Mouse (Mus musculus): ENCODE data around the gene Olfr818. TPM values are rescaled to one million over a fixed set of nuclear protein-coding genes. Genes with fewer than 3 reads are reported as not detected.
"Not testable (repeated sequence)": the region's sequence is repeated elsewhere in the genome, so short reads cannot be mapped to it uniquely, and the experiment has no call there.

Olfr818 gene
- polyA plus RNA-seq (2016; fragmentation: Nextera tagmentation; extraction: Ambion mirVana), result not detected in 2 replicates

- WGBS, result 95% methylated on average over 2 of the region's 2 CpGs
- Histone ChIP-seq H3K4me1 (replicated peaks) (no peaks in the 10 kb centered on the region), H3K27me3 (ENCODE audit: insufficient read depth, poor library complexity, severe bottlenecking) (no peaks in the 10 kb centered on the region), H3K36me3 (no peaks in the 10 kb centered on the region), H3K4me3 (no peak within 1 kb of the TSS), H3K9me3 (no peaks in the 10 kb centered on the region), H3K27ac (no peak within 1 kb of the TSS)
- DNase-seq (ENCODE audit: low spot score), result no peak
Measured at GRCm38 (mm10) chr10:129949000-129949399, at the start of gene Olfr818. TSS of gene Olfr818 (minus strand) at chr10:129949100.

GRCm38 (mm10) chr10:129984962-129985361 is 36.1 kb upstream of the Olfr818 start, which contains the start of gene Gm10310:
TSS of gene Gm10310 (minus strand) at chr10:129985062.
- H3K36me3 ChIP-seq; H3K9me3 ChIP-seq; H3K4me3 ChIP-seq; H3K4me1 ChIP-seq (replicated peaks); H3K27ac ChIP-seq; DNase-seq (ENCODE audit: low spot score); H3K27me3 ChIP-seq (ENCODE audit: insufficient read depth, poor library complexity, severe bottlenecking): not testable (repeated sequence)
- WGBS, result no CpG with 5 or more reads among the region's 1 CpGs

DNA sequence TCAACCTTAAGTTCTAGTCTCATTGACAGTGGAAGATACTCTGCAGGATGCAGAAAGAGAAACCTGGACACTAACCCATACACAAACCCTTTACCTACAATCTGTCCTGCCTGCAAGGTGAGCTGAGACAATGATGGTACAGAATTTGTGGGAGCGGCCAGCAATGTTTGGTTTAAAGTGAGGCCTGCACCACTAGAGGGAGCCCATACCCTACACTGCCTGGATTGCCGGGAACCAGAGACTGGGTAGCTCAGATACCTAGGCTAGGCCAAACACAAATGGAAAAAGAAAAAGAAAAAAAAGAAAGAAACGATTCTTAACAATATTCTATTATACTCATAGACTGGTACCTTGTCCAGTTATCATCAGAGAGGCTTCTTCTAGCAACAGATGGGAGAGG is 33.0 kb upstream of the Olfr818 start:
- not testable (repeated sequence) for DNase-seq (ENCODE audit: low spot score)

GRCm38 (mm10) chr10:129976040-129976439 is 27.1 kb upstream of the Olfr818 start, which contains the start of gene Olfr247:
TSS of gene Olfr247 (minus strand) at chr10:129976140.
- not testable (repeated sequence) for H3K4me1 ChIP-seq (replicated peaks); H3K27me3 ChIP-seq (ENCODE audit: insufficient read depth, poor library complexity, severe bottlenecking); DNase-seq (ENCODE audit: low spot score); H3K36me3 ChIP-seq; H3K27ac ChIP-seq; H3K9me3 ChIP-seq; H3K4me3 ChIP-seq
- WGBS, result no CpG with 5 or more reads among the region's 2 CpGs

More for the DNA sequence above, 33.0 kb upstream of the Olfr818 start:
- H3K27ac ChIP-seq; H3K9me3 ChIP-seq; H3K36me3 ChIP-seq; H3K4me1 ChIP-seq (replicated peaks); H3K27me3 ChIP-seq (ENCODE audit: insufficient read depth, poor library complexity, severe bottlenecking); H3K4me3 ChIP-seq: not testable (repeated sequence)
- WGBS, result no CpG with 5 or more reads among the region's 3 CpGs

- H3K27ac ChIP-seq; H3K36me3 ChIP-seq; H3K4me1 ChIP-seq (replicated peaks); H3K4me3 ChIP-seq; H3K27me3 ChIP-seq (ENCODE audit: insufficient read depth, poor library complexity, severe bottlenecking); H3K9me3 ChIP-seq; DNase-seq (ENCODE audit: low spot score): not testable (repeated sequence)
- no CpG with 5 or more reads among the region's 3 CpGs for WGBS
Measured at GRCm38 (mm10) chr10:129972994-129973393, 24.1 kb upstream of the Olfr818 start.

DNA sequence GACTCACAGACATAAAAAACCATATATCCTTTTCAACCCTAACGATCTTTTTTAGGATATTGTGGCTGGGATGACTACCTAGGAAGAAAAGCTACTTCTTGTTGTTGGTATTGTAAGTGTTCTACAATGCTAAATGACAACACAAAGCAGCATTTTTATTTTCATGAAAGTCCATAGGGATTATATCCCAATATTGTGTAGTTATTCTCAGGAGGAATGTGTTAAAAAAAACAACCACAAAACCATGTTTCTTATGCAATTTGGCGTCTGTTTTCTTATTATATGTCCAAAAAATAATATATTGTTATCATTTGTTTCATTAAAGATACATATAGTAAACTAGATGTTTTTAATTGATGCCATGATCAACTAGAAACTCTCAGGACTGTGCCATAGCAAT is 18.3 kb upstream of the Olfr818 start, which contains the start of gene Olfr819:
Gene Olfr819, minus strand, starts transcription at position 101 of the 400 bp plus-strand sequence.
- H3K36me3 ChIP-seq; H3K4me3 ChIP-seq; DNase-seq (ENCODE audit: low spot score); H3K9me3 ChIP-seq; H3K27me3 ChIP-seq (ENCODE audit: insufficient read depth, poor library complexity, severe bottlenecking); H3K27ac ChIP-seq; H3K4me1 ChIP-seq (replicated peaks): not testable (repeated sequence)
- 84% methylated on average over 2 of the region's 2 CpGs for WGBS

GRCm38 (mm10) chr10:129966232-129966631 is 17.3 kb upstream of the Olfr818 start:
- DNase-seq (ENCODE audit: low spot score); H3K9me3 ChIP-seq; H3K36me3 ChIP-seq; H3K4me3 ChIP-seq; H3K4me1 ChIP-seq (replicated peaks); H3K27ac ChIP-seq; H3K27me3 ChIP-seq (ENCODE audit: insufficient read depth, poor library complexity, severe bottlenecking): not testable (repeated sequence)
- WGBS, result 98% methylated on average over 2 of the region's 3 CpGs

GRCm38 (mm10) chr10:129915497-129915896 is 33.4 kb downstream of the Olfr818 start, which contains the start of gene Olfr816:
TSS of gene Olfr816 (minus strand) at chr10:129915597.
- WGBS, result 82% methylated on average over 1 of the region's 1 CpGs
- Histone ChIP-seq H3K27ac (no peak within 1 kb of the TSS), H3K4me1 (replicated peaks) (no peaks in the 10 kb centered on the region), H3K4me3 (no peak within 1 kb of the TSS), H3K36me3 (no peaks in the 10 kb centered on the region), H3K9me3 (no peaks in the 10 kb centered on the region), H3K27me3 (ENCODE audit: insufficient read depth, poor library complexity, severe bottlenecking) (no peaks in the 10 kb centered on the region)
- DNase-seq (ENCODE audit: low spot score), result no peak

- not testable (repeated sequence) for H3K9me3 ChIP-seq; DNase-seq (ENCODE audit: low spot score); H3K4me1 ChIP-seq (replicated peaks); H3K27me3 ChIP-seq (ENCODE audit: insufficient read depth, poor library complexity, severe bottlenecking); H3K4me3 ChIP-seq; H3K27ac ChIP-seq; H3K36me3 ChIP-seq
- WGBS, result 68% methylated on average over 1 of the region's 1 CpGs
Measured at GRCm38 (mm10) chr10:129905767-129906166, 43.1 kb downstream of the Olfr818 start, which contains the start of gene Olfr815. TSS of gene Olfr815 (minus strand) at chr10:129905867.

Other genes with a start within 250 kb of the Olfr818 start
- not detected in 2 replicates for gene Olfr804, start 245.9 kb downstream of the Olfr818 start, polyA plus RNA-seq (2016; fragmentation: Nextera tagmentation; extraction: Ambion mirVana)
- gene Olfr805, start 219.7 kb downstream of the Olfr818 start, polyA plus RNA-seq (2016; fragmentation: Nextera tagmentation; extraction: Ambion mirVana), result not detected in 2 replicates
- gene Olfr806, start 207.2 kb downstream of the Olfr818 start, polyA plus RNA-seq (2016; fragmentation: Nextera tagmentation; extraction: Ambion mirVana), result not detected in 2 replicates
- not detected in 2 replicates for gene Olfr807, start 191.3 kb downstream of the Olfr818 start, polyA plus RNA-seq (2016; fragmentation: Nextera tagmentation; extraction: Ambion mirVana)
- not detected in 2 replicates for gene Olfr808, start 183.6 kb downstream of the Olfr818 start, polyA plus RNA-seq (2016; fragmentation: Nextera tagmentation; extraction: Ambion mirVana)
- gene Olfr809, start 174.5 kb downstream of the Olfr818 start, polyA plus RNA-seq (2016; fragmentation: Nextera tagmentation; extraction: Ambion mirVana), result not detected in 2 replicates
- gene Olfr810, start 154.2 kb downstream of the Olfr818 start, polyA plus RNA-seq (2016; fragmentation: Nextera tagmentation; extraction: Ambion mirVana), result not detected in 2 replicates
- not detected in 2 replicates for gene Olfr811, start 144.7 kb downstream of the Olfr818 start, polyA plus RNA-seq (2016; fragmentation: Nextera tagmentation; extraction: Ambion mirVana)
- not detected in 2 replicates for gene Olfr812, start 103.0 kb downstream of the Olfr818 start, polyA plus RNA-seq (2016; fragmentation: Nextera tagmentation; extraction: Ambion mirVana)
- gene Olfr813, start 93.7 kb downstream of the Olfr818 start, polyA plus RNA-seq (2016; fragmentation: Nextera tagmentation; extraction: Ambion mirVana), result not detected in 2 replicates
- gene Olfr814, start 69.2 kb downstream of the Olfr818 start, polyA plus RNA-seq (2016; fragmentation: Nextera tagmentation; extraction: Ambion mirVana), result not detected in 2 replicates
- not detected in 2 replicates for gene Olfr815, start 43.2 kb downstream of the Olfr818 start, polyA plus RNA-seq (2016; fragmentation: Nextera tagmentation; extraction: Ambion mirVana)
- not detected in 2 replicates for gene Olfr816, start 33.5 kb downstream of the Olfr818 start, polyA plus RNA-seq (2016; fragmentation: Nextera tagmentation; extraction: Ambion mirVana)
- gene Olfr819, start 18.2 kb upstream of the Olfr818 start, polyA plus RNA-seq (2016; fragmentation: Nextera tagmentation; extraction: Ambion mirVana), result not detected in 2 replicates
- gene Olfr247, start 27.0 kb upstream of the Olfr818 start, polyA plus RNA-seq (2016; fragmentation: Nextera tagmentation; extraction: Ambion mirVana), result not detected in 2 replicates
- gene Gm10310, start 36.0 kb upstream of the Olfr818 start, polyA plus RNA-seq (2016; fragmentation: Nextera tagmentation; extraction: Ambion mirVana), result not detected in 2 replicates
- not detected in 2 replicates for gene Olfr820, start 63.5 kb upstream of the Olfr818 start, polyA plus RNA-seq (2016; fragmentation: Nextera tagmentation; extraction: Ambion mirVana)
- gene Olfr821, start 81.2 kb upstream of the Olfr818 start, polyA plus RNA-seq (2016; fragmentation: Nextera tagmentation; extraction: Ambion mirVana), result not detected in 2 replicates
- not detected in 2 replicates for gene Olfr822, start 122.1 kb upstream of the Olfr818 start, polyA plus RNA-seq (2016; fragmentation: Nextera tagmentation; extraction: Ambion mirVana)
- gene Olfr823, start 166.3 kb upstream of the Olfr818 start, polyA plus RNA-seq (2016; fragmentation: Nextera tagmentation; extraction: Ambion mirVana), result not detected in 2 replicates
- not detected in 2 replicates for gene Olfr824, start 180.9 kb upstream of the Olfr818 start, polyA plus RNA-seq (2016; fragmentation: Nextera tagmentation; extraction: Ambion mirVana)
- gene Olfr825, start 217.7 kb upstream of the Olfr818 start, polyA plus RNA-seq (2016; fragmentation: Nextera tagmentation; extraction: Ambion mirVana), result not detected in 2 replicates
- not detected in 2 replicates for gene Olfr826, start 235.1 kb upstream of the Olfr818 start, polyA plus RNA-seq (2016; fragmentation: Nextera tagmentation; extraction: Ambion mirVana)

Measured in hindbrain, embryonic 10.5 days (tissue).